Mouse (Mus musculus) stomach, embryonic 14.5 days (tissue): ENCODE results near the gene Pga5. TPM values are rescaled to one million over a fixed set of nuclear protein-coding genes. Genes with fewer than 3 reads are reported as not detected.

Experiments used
- ATAC-seq: fragments of 200-750 bp; cut with Nextera tagmentation; 2 replicates; pipeline ENCODE4 v1.8.0; 2017; ENCODE audit warnings: low read depth, moderate TSS enrichment; ENCODE audit not compliant: insufficient number of reproducible peaks, insufficient read depth, low FRiP score
- H3K27ac ChIP-seq: fragments of 300-500 bp; sonication (generic); 2 replicates; pipeline ENCODE4 v1.5.1; 2014; ENCODE audit warnings: mild to moderate bottlenecking, low read length, moderate library complexity, mixed read lengths
- H3K27me3 ChIP-seq: fragments of 300-500 bp; sonication (generic); 2 replicates; pipeline ENCODE4 v1.6.1; 2014; ENCODE audit warnings: low read length, control low read depth, mixed read lengths; ENCODE audit not compliant: control insufficient read depth, insufficient read depth
- H3K36me3 ChIP-seq: fragments of 300-500 bp; sonication (generic); 2 replicates; pipeline ENCODE4 v1.6.1; 2014; ENCODE audit warnings: mild to moderate bottlenecking, control low read depth, low read length, moderate library complexity, mixed read lengths; ENCODE audit not compliant: control insufficient read depth, insufficient read depth
- H3K4me1 ChIP-seq: fragments of 300-500 bp; sonication (generic); 2 replicates; pipeline ENCODE4 v1.6.1; 2014; ENCODE audit warnings: low read length, control low read depth, mixed read lengths; ENCODE audit not compliant: control insufficient read depth, insufficient read depth
- H3K4me2 ChIP-seq: fragments of 300-500 bp; sonication (generic); replicated peaks from 2 replicates; pipeline ENCODE4 v1.6.1; 2014; ENCODE audit warnings: low read depth, low read length, control low read depth
- H3K4me3 ChIP-seq: fragments of 300-500 bp; sonication (generic); 2 replicates; pipeline ENCODE4 v1.5.1; 2014; ENCODE audit warnings: low read depth, low read length, control low read depth
- H3K9ac ChIP-seq: fragments of 300-500 bp; sonication (generic); replicated peaks from 2 replicates; pipeline ENCODE4 v1.6.1; 2014; ENCODE audit warnings: low read depth, mild to moderate bottlenecking, control low read depth, low read length, moderate library complexity, mixed read lengths
- H3K9me3 ChIP-seq: fragments of 300-500 bp; sonication (generic); 2 replicates; pipeline ENCODE4 v1.6.1; 2016; ENCODE audit warnings: low read depth, low read length, control low read depth; ENCODE audit not compliant: control insufficient read depth
- WGBS: fragments of 180-500 bp; shearing (Covaris S2); extraction: QIAGEN DNeasy Blood & Tissue Kit; methylation state at CpG from one replicate; pipeline ENCODE4 v1.1.7; 2014; 5-methylcytosine and 5-hydroxymethylcytosine counted together
- polyA plus RNA-seq: library from polyadenylated mRNA; unstranded; fragments of >200 nt; fragmentation: Nextera tagmentation; extraction: Ambion mirVana; gene quantifications from 2 replicates; pipeline ENCODE4 v1.2.1, GENCODE M21; 2014

Pga5 gene
- polyA plus RNA-seq, 1 experiment from 2014 or later: 10.2 TPM

DNA sequence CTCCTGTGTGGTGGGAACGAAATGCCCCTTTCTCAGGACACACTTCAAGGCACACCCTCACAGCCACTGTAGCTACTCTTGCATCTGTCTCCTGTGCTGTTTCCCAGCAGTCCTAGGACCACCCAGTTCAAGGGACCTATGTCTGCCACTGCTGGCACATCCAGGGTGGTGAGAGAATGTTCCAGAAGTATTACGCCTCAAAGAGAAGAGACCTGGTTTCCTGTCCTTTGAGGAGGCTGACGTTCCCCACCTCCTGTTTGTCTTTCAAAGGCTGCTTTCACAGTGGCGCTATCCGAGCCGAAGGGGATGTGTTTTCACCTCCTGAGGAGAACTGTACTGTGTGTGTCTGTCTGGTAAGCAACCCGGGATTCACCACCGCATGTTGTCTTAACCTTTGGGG lies 29.7 kb downstream of the Pga5 start:
- H3K36me3 ChIP-seq: no peaks in the 10 kb centered on the region
- H3K9ac ChIP-seq: no peak overlapping the region
- no peak for ATAC-seq
- H3K9me3 ChIP-seq: no peaks in the 10 kb centered on the region
- H3K4me1 ChIP-seq: no peaks in the 10 kb centered on the region
- no peak overlapping the region for H3K27ac ChIP-seq
- H3K4me3 ChIP-seq: no peak overlapping the region
- WGBS: 75% methylated on average over 8 of the region's 8 CpGs
- no peak overlapping the region for H3K4me2 ChIP-seq
- no peaks in the 10 kb centered on the region for H3K27me3 ChIP-seq

DNA sequence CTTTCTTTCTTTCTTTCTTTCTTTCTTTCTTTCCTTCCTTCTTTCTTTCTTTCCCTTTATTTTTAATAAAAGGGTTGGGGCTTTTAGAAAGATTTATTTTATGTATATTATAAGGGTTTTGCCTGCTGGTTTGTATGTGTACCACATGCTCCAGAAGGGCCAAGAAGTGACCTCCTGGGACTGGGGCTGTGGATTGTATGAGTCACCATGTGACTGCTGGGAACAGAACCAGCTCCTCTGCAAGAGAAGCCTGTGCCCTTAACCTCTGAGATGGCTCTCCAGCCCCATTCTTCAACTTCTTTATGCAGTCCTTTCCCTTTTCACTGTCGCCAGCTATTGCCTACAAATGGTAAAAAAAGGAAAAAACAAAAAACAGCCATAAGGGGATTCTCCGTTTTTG lies 32.3 kb downstream of the Pga5 start:
- Histone ChIP-seq H3K9ac (no peak overlapping the region), H3K36me3 (no peaks in the 10 kb centered on the region), H3K4me2 (no peak overlapping the region), H3K9me3 (no peaks in the 10 kb centered on the region), H3K4me1 (no peaks in the 10 kb centered on the region), H3K27ac (no peak overlapping the region), H3K4me3 (no peak overlapping the region), H3K27me3 (no peaks in the 10 kb centered on the region)
- 87% methylated on average over 2 of the region's 2 CpGs for WGBS
- ATAC-seq: no peak

DNA sequence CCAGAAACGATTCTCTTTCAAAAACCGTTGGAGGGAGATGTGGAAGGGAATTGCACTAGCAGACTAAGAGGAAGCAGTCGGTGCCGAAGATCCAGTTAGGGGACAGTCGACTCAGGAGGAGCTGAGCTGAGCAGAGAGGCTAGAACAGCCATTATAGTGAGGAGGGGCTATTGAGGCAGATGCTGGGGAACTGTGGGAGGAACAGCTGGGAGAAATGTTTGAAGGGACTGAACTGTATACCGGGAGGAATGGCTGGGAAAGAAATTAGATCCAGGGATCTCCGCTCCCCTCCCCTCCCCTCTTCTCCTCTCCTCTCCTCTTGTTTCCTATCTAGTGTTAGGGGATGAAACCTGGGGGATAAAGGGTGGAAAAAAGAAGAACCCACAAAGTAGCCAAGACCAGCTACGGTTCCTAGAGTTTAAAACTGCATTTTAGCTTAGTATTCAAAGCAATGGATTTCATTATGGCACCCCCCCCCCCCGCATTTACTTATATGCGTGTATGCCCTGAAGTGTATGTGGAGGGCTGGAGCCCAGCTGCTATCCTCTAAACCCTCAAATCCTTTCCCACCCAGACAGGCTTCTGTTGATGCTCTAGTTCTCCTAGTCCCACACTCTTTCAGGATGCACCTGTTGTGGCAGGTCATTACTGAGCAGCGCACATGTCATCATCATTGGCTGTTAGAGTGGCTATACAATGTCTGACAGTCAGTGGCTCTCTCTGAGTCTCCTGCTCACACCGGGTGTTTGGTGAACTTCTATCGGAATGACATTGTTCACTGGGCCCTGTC lies 37.1 kb downstream of the Pga5 start:
- no peaks in the 10 kb centered on the region for H3K9me3 ChIP-seq
- no peaks in the 10 kb centered on the region for H3K4me1 ChIP-seq
- no peak overlapping the region for H3K4me2 ChIP-seq
- peak; percentile 10; the same call in 1 of the 2 replicates for ATAC-seq
- no peaks in the 10 kb centered on the region for H3K27me3 ChIP-seq
- H3K27ac ChIP-seq: no peak overlapping the region
- H3K4me3 ChIP-seq: no peak overlapping the region
- 44% methylated on average over 13 of the region's 13 CpGs for WGBS
- H3K9ac ChIP-seq: no peak overlapping the region
- H3K36me3 ChIP-seq: no peaks in the 10 kb centered on the region

DNA sequence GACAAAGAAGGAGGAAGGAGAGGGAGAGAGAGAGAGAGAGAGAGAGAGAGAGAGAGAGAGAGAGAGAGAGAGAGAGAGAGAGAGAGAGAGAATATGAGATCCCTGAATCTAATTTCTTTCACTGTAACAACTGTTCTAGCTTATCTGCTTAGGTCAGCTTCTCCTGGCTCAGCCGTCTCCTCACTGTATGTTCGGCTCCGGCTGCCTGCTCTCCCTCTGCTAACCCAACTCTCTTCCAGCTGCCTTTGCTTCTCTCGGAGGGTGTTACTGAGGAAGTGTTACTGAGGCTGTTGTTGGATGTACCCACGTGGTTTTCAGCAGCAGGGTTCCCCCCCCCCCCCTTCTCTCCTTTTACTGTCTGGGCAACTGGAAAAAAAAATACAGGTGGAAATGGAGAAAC lies 37.8 kb downstream of the Pga5 start:
- Histone ChIP-seq H3K36me3 (no peaks in the 10 kb centered on the region), H3K4me2 (no peak overlapping the region), H3K27ac (no peak overlapping the region; the same call in 1 of the 2 replicates), H3K4me3 (no peak overlapping the region), H3K27me3 (no peaks in the 10 kb centered on the region), H3K4me1 (0 out of 2 replicates have a peak, but pooled peaks cover 2% of the 10 kb centered on the region), H3K9ac (no peak overlapping the region), H3K9me3 (no peaks in the 10 kb centered on the region)
- WGBS: 10% methylated on average over 5 of the region's 5 CpGs
- ATAC-seq: no peak

DNA sequence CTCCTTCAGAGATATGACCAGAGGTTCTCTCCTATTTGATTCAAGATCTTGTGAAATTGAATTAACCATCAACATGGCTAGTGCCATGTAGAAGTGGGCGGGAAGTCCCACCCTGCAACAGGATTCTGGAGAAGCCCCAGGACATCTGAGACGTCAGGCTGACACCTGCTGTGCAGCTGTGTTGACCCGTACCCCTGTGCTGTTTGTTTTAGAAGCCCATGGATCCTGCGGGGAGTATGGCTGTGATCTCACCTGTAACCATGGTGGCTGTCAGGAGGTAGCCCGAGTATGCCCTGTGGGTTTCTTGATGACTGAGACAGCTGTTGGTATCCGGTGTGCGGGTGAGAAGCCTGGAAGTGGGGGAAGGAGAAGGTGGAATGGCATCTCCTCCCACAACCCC lies 40.0 kb downstream of the Pga5 start:
- H3K27ac ChIP-seq: no peak overlapping the region
- ATAC-seq: no peak
- H3K4me3 ChIP-seq: no peak overlapping the region
- no peak overlapping the region for H3K4me2 ChIP-seq
- H3K9me3 ChIP-seq: no peaks in the 10 kb centered on the region
- no peaks in the 10 kb centered on the region for H3K36me3 ChIP-seq
- H3K4me1 ChIP-seq: peaks cover 12% of the 10 kb centered on the region; the same call in 1 of the 2 replicates
- H3K9ac ChIP-seq: no peak overlapping the region
- no peaks in the 10 kb centered on the region for H3K27me3 ChIP-seq
- 48% methylated on average over 7 of the region's 7 CpGs for WGBS

DNA sequence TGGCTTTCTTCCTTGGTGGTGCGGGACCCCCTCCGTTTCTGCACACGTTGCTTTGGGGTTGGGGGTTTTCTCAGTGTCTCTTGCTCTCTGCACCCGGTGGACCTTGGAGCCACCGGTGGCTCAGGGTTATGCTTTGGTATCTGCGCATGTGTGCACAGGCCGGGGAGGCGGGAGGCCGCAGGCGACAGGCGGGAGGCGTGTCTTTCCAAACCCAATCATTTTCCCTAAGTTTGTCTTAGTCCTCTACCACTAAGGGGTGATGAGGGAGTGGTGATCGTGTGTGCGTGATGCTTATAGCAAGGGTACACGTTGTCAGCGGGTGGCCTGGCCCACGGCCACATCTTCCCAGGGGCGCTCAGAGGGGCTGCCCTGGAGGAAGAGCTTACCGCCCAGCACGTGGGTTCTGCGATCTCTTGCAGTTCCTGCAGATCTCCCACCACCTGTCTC lies 43.0 kb downstream of the Pga5 start:
- Histone ChIP-seq H3K27ac (peak overlapping the region; percentile 11; the same call in 1 of the 2 replicates), H3K9me3 (no peaks in the 10 kb centered on the region), H3K4me3 (peak overlapping the region; percentile 37), H3K4me1 (peaks cover 12% of the 10 kb centered on the region; the same call in 1 of the 2 replicates), H3K4me2 (peak overlapping the region; percentile 99), H3K27me3 (no peaks in the 10 kb centered on the region), H3K36me3 (peaks cover 7% of the 10 kb centered on the region), H3K9ac (peak overlapping the region; percentile 40)
- peak; percentile 87 for ATAC-seq
- 1% methylated on average over 21 of the region's 21 CpGs for WGBS

DNA sequence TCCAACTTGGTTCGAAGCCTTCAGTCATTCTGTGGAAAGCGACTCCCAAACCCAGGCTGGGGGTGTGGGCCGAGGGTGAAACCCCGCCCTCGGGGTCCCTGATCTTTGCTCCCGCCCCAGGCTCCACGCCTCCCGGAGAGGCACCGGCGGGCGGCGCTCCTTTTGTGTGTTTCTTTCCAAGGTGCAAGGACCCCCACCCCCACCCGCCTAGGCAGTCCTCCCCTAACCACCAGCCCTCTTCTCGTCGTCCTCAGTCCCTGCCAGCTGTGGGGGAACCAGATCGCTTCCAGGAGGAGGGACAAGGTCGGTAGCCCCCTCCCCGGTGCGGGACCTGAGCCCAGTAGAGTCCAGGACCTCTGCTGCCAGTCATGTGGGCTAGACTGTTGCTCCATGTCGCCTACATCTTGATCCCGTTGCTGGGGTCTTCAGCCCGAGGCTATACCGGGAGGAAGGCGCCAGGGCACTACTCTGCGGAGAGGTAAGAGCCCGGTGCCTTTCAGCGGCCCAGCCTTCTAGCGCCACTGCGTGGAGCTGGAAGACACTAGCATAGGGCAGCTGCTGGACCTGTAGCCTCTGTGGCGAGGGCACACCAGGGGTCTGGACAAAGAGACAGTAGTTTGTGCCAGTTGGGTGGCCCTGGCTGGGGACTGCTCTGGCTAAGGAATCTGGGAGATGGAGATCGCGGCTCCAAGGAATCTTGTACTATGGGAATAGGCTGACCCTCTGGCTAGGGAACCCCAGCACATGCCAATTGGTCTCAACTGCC lies 43.6 kb downstream of the Pga5 start, which contains the start of gene Vwce:
Gene Vwce (plus strand): TSS at position 108 of the 766 bp plus-strand sequence.
- Histone ChIP-seq H3K4me3 (peak within 1 kb of the TSS; percentile 37), H3K9ac (peak within 1 kb of the TSS; percentile 40), H3K27ac (peak within 1 kb of the TSS; percentile 11; the same call in 1 of the 2 replicates), H3K4me1 (peaks cover 12% of the 10 kb centered on the region; the same call in 1 of the 2 replicates), H3K27me3 (no peaks in the 10 kb centered on the region), H3K9me3 (no peaks in the 10 kb centered on the region), H3K36me3 (peaks cover 13% of the 10 kb centered on the region), H3K4me2 (peak within 1 kb of the TSS; percentile 99)
- peak; percentile 73 for ATAC-seq
- WGBS: 2% methylated on average over 32 of the region's 32 CpGs
